Mouse (Mus musculus) small intestine, adult 2 months (tissue): Measurements from ENCODE around the gene Lpgat1.

Source experiments
- CTCF ChIP-seq: fragments of 200-500 bp; IDR thresholded peaks from 2 replicates; pipeline ENCODE4 v1.5.1; 2012; ENCODE audit warnings: low read depth, mild to moderate bottlenecking, control low read depth, inconsistent platforms, low read length, moderate library complexity, mixed read lengths; ENCODE audit not compliant: insufficient replicate concordance, insufficient read length; ENCODE audit errors: extremely low read depth
- POLR2A ChIP-seq: fragments of 200-500 bp; IDR thresholded peaks from 2 replicates; pipeline ENCODE4 v1.6.1; 2012; ENCODE audit warnings: low read depth, mild to moderate bottlenecking, control low read depth, inconsistent platforms, low read length, moderate library complexity

- no peak for TF ChIP-seq CTCF
- no peak for TF ChIP-seq POLR2A
Measured at GRCm38 (mm10) chr1:191687531-191687930, 30.1 kb upstream of the Lpgat1 start.
